Mouse (Mus musculus) monocyte, adult 2 months (primary cell): ENCODE data around the gene Opa3.

Experiments
- DNase-seq, 2 experiments: peaks; one replicate each; pipeline ENCODE4 v3.0.0; 2022; ENCODE audit warnings: low spot score in 2 of 2, low read depth in 1 of 2

The Opa3 gene

DNA sequence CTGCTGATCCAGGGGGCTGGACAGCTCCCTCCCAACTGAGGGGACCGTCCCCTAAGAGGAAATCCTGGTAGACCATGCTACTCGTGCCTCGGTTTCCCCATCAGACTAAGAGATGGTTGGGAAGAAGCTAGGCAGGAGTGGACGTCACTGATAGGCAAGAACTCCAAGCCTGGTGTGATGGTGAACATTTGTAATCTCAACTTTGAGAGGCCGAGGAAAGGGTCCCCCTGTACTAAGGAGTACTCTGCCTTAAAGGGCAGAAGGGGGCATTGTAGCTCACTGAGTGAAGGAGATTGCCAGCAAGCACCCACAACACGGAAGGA lies 77.2 kb downstream of the Opa3 start:
- no peak for DNase-seq
